ENCODE assay signal across 7 mouse cellular contexts in the genomic region with DNA sequence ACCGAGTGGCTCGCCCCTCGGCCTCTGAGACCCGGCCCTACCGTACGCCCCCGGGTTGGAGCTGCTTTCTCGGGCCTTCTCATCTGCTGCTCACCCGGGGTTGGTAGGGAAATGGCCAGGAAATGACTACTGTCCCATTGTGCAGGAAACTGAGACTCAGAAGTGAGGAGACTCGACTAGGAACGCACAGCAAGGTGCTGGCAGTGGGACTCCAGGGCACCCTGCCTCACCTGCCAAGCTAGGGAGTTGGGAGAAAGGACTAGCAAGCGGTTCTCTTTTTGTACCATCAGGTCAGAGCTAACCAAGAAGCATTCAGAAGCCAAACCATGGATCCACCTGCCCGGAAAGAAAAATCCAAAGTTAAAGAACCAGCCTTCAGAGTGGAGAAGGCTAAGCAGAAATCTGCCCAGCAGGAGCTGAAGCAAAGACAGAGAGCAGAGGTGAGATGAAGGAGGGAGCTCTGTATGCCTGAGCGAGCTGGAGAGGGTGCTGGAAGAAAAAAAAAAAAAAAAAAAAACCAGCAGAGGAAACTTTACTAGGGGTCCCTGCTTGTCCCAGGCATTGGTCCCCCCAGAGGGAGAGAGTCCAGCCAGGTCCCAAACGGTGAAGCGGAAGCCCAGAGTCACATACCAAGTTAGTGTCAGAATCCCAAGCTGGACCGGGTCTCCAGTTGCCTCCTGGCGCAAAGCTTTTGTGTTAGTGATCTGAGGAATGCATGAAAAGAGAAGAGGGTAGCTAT. TPM values are rescaled to one million over a fixed set of nuclear protein-coding genes. Genes with fewer than 3 reads are reported as not detected.
A peak's percentile ranks its signal among the peaks of the same experiment; 100 is the strongest.
DNase-seq lines count a peak whose midpoint lies in the region; ATAC-seq and TF ChIP-seq lines count a peak whose summit lies in the region.

No protein-coding gene starts in this region.

- WGBS in liver, adult 2 months: 20% methylated on average over 18 of the region's 18 CpGs
- 3% methylated on average over 18 of the region's 18 CpGs for WGBS in hindbrain, embryonic 15.5 days

- no peak for TF ChIP-seq POLR2A in liver, adult 2 months (IDR thresholded peaks at IDR 0.05; ENCODE audit: extremely low read depth, insufficient read depth, low read length)

- ATAC-seq in common myeloid progenitor, adult 5-6 weeks (replicated peaks; ENCODE audit: low read depth, poor library complexity, severe bottlenecking): peak; percentile 15
- no peak for ATAC-seq in hindbrain, embryonic 15.5 days (ENCODE audit: low FRiP score, low read depth)
- peak; percentile 9; the same call in 1 of the 2 replicates for ATAC-seq in megakaryocyte progenitor cell, adult 5-6 weeks (replicated peaks; ENCODE audit: poor library complexity)
- no peak; the same call in 1 of the 2 replicates for ATAC-seq in granulocyte monocyte progenitor cell, adult 5-6 weeks (replicated peaks; ENCODE audit: poor library complexity, severe bottlenecking)

- no peaks in the 10 kb centered on the region for H3K36me3 ChIP-seq in liver, adult 2 months (ENCODE audit: control insufficient read depth, insufficient read depth, low read length)
- peaks cover 2% of the 10 kb centered on the region; the same call in 1 of the 2 replicates for H3K36me3 ChIP-seq in hindbrain, embryonic 15.5 days

- no peaks in the 10 kb centered on the region for H3K27me3 ChIP-seq in liver, adult 2 months (ENCODE audit: control insufficient read depth, insufficient read depth, low read length)
- H3K27me3 ChIP-seq in hindbrain, embryonic 15.5 days: no peaks in the 10 kb centered on the region

- DNase-seq in liver, adult 2 months (ENCODE audit: extremely low read depth, low read depth, low spot score): peak; percentile 15
- no peak for DNase-seq in liver
- no peak for DNase-seq in spleen, postnatal 4 days (ENCODE audit: low spot score in 2 of 2)

- no peaks in the 10 kb centered on the region for H3K79me2 ChIP-seq in liver, adult 2 months (ENCODE audit: control insufficient read depth, insufficient read depth, low read length)

- H3K27ac ChIP-seq in liver, adult 2 months (replicated peaks; ENCODE audit: insufficient read depth, low read depth, low read length): no peak overlapping the region
- H3K27ac ChIP-seq in hindbrain, embryonic 15.5 days (replicated peaks): peak overlapping the region; percentile 85

- TF ChIP-seq CTCF in liver, adult 2 months (IDR thresholded peaks at IDR 0.05; ENCODE audit: low read depth, low read length): no peak

- peak overlapping the region; percentile 99 for H3K4me3 ChIP-seq in liver, adult 2 months (ENCODE audit: insufficient read depth, low read depth, low read length)
- H3K4me3 ChIP-seq in hindbrain, embryonic 15.5 days: peak overlapping the region; percentile 88

- peak overlapping the region; percentile 95 for H3K9ac ChIP-seq in liver, adult 2 months (ENCODE audit: low read depth, low read length)
- peak overlapping the region; percentile 81 for H3K9ac ChIP-seq in hindbrain, embryonic 15.5 days

- H3K4me1 ChIP-seq in liver, adult 2 months (ENCODE audit: control insufficient read depth, insufficient read depth, low read length): peaks cover 5% of the 10 kb centered on the region
- H3K4me1 ChIP-seq in hindbrain, embryonic 15.5 days (replicated peaks): peaks cover 27% of the 10 kb centered on the region

- H3K4me2 ChIP-seq in hindbrain, embryonic 15.5 days: peak overlapping the region; percentile 80

- no peaks in the 10 kb centered on the region for H3K9me3 ChIP-seq in hindbrain, embryonic 15.5 days

RNA-seq across cellular contexts. Expression of gene Svbp, which starts 0.6 kb away (rescaled TPM):
- 9.1 and 10.0 TPM in 2 replicates for total RNA-seq in liver, adult 2 months (2014; rRNA removed)
- 11.9 and 14.8 TPM in 2 replicates for polyA plus RNA-seq in liver, adult 2 months (2012; rRNA removed)
- total RNA-seq in common myeloid progenitor, adult 5-6 weeks (2017): 26.0 and 219 TPM in 2 replicates
- polyA plus RNA-seq in hindbrain, embryonic 15.5 days (2015; fragmentation: Nextera tagmentation; extraction: Ambion mirVana): 221 and 231 TPM in 2 replicates
- 37.3 and 44.8 TPM in 2 replicates for total RNA-seq in megakaryocyte progenitor cell, adult 5-6 weeks (2015)
- total RNA-seq in megakaryocyte progenitor cell, adult 5-6 weeks (2017): 17.3 and 43.0 TPM in 2 replicates
- 15.7 and 54.8 TPM in 2 replicates for total RNA-seq in granulocyte monocyte progenitor cell, adult 5-6 weeks (2014; fragmentation: Nextera tagmentation)
- total RNA-seq in granulocyte monocyte progenitor cell, adult 5-6 weeks (2017): 23.4 and 125 TPM in 2 replicates

RNA-seq across cellular contexts. Expression of gene Ermap, which starts 5.9 kb away (rescaled TPM):
- total RNA-seq in liver, adult 2 months (2014; rRNA removed): 0.09 TPM in 1 of 2 replicates, not detected in the other
- polyA plus RNA-seq in liver, adult 2 months (2012; rRNA removed): 0.02 TPM in 1 of 2 replicates, not detected in the other
- total RNA-seq in common myeloid progenitor, adult 5-6 weeks (2017): 74.0 and 90.5 TPM in 2 replicates
- polyA plus RNA-seq in hindbrain, embryonic 15.5 days (2015; fragmentation: Nextera tagmentation; extraction: Ambion mirVana): 0.41 and 0.91 TPM in 2 replicates
- total RNA-seq in megakaryocyte progenitor cell, adult 5-6 weeks (2015): 25.4 and 48.3 TPM in 2 replicates
- 13.3 and 34.2 TPM in 2 replicates for total RNA-seq in megakaryocyte progenitor cell, adult 5-6 weeks (2017)
- total RNA-seq in granulocyte monocyte progenitor cell, adult 5-6 weeks (2014; fragmentation: Nextera tagmentation): 0.36 and 0.52 TPM in 2 replicates
- 0.26 and 2.4 TPM in 2 replicates for total RNA-seq in granulocyte monocyte progenitor cell, adult 5-6 weeks (2017)

RNA-seq across cellular contexts. Expression of gene Zfp691, which starts 21.8 kb away (rescaled TPM):
- 3.7 and 4.5 TPM in 2 replicates for total RNA-seq in liver, adult 2 months (2014; rRNA removed)
- 9.7 and 13.0 TPM in 2 replicates for polyA plus RNA-seq in liver, adult 2 months (2012; rRNA removed)
- total RNA-seq in common myeloid progenitor, adult 5-6 weeks (2017): 4.1 and 5.2 TPM in 2 replicates
- polyA plus RNA-seq in hindbrain, embryonic 15.5 days (2015; fragmentation: Nextera tagmentation; extraction: Ambion mirVana): 4.0 and 5.4 TPM in 2 replicates
- total RNA-seq in megakaryocyte progenitor cell, adult 5-6 weeks (2015): 3.2 and 3.5 TPM in 2 replicates
- total RNA-seq in megakaryocyte progenitor cell, adult 5-6 weeks (2017): 2.5 and 5.2 TPM in 2 replicates
- total RNA-seq in granulocyte monocyte progenitor cell, adult 5-6 weeks (2014; fragmentation: Nextera tagmentation): 1.3 and 2.4 TPM in 2 replicates
- total RNA-seq in granulocyte monocyte progenitor cell, adult 5-6 weeks (2017): 2.4 and 4.5 TPM in 2 replicates

RNA-seq across cellular contexts. Expression of gene Tmem269, which starts 22.3 kb away (rescaled TPM):
- 0.09 TPM in 1 of 2 replicates, not detected in the other for total RNA-seq in liver, adult 2 months (2014; rRNA removed)
- polyA plus RNA-seq in liver, adult 2 months (2012; rRNA removed): 0.06 TPM in 1 of 2 replicates, not detected in the other
- total RNA-seq in common myeloid progenitor, adult 5-6 weeks (2017): 0.59 TPM in 1 of 2 replicates, not detected in the other
- polyA plus RNA-seq in hindbrain, embryonic 15.5 days (2015; fragmentation: Nextera tagmentation; extraction: Ambion mirVana): 0.16 TPM in 2 replicates
- not detected in 2 replicates for total RNA-seq in megakaryocyte progenitor cell, adult 5-6 weeks (2015)
- not detected in 2 replicates for total RNA-seq in megakaryocyte progenitor cell, adult 5-6 weeks (2017)
- total RNA-seq in granulocyte monocyte progenitor cell, adult 5-6 weeks (2014; fragmentation: Nextera tagmentation): not detected in 2 replicates
- not detected in 2 replicates for total RNA-seq in granulocyte monocyte progenitor cell, adult 5-6 weeks (2017)

RNA-seq across cellular contexts. Expression of gene AU022252, which starts 36.8 kb away (rescaled TPM):
- 23.6 and 25.2 TPM in 2 replicates for total RNA-seq in liver, adult 2 months (2014; rRNA removed)
- polyA plus RNA-seq in liver, adult 2 months (2012; rRNA removed): 16.6 and 23.3 TPM in 2 replicates
- 6.9 and 14.6 TPM in 2 replicates for total RNA-seq in common myeloid progenitor, adult 5-6 weeks (2017)
- polyA plus RNA-seq in hindbrain, embryonic 15.5 days (2015; fragmentation: Nextera tagmentation; extraction: Ambion mirVana): 28.7 and 29.4 TPM in 2 replicates
- total RNA-seq in megakaryocyte progenitor cell, adult 5-6 weeks (2015): 3.4 and 4.6 TPM in 2 replicates
- total RNA-seq in megakaryocyte progenitor cell, adult 5-6 weeks (2017): 8.0 and 12.4 TPM in 2 replicates
- total RNA-seq in granulocyte monocyte progenitor cell, adult 5-6 weeks (2014; fragmentation: Nextera tagmentation): 5.3 and 11.2 TPM in 2 replicates
- 9.3 and 23.6 TPM in 2 replicates for total RNA-seq in granulocyte monocyte progenitor cell, adult 5-6 weeks (2017)

Comparison
In these comparisons a context has a peak if more than half of its experiments do, and no peak if none do; other contexts are left out.
1. ATAC-seq: peak in common myeloid progenitor, adult 5-6 weeks (single experiment) and megakaryocyte progenitor cell, adult 5-6 weeks (single experiment); none in hindbrain, embryonic 15.5 days (single experiment) and granulocyte monocyte progenitor cell, adult 5-6 weeks (single experiment).
2. RNA of gene Ermap, which starts 5.9 kb away (total RNA-seq): 74.0 to 90.5 TPM in common myeloid progenitor, adult 5-6 weeks and 13.3 to 48.3 TPM in megakaryocyte progenitor cell, adult 5-6 weeks; 0.26 to 2.4 TPM in granulocyte monocyte progenitor cell, adult 5-6 weeks and 0.09 TPM in liver, adult 2 months; every median in the first group is over 4 times any median in the second.